Mouse (Mus musculus) left cerebral cortex, postnatal 36 days (tissue): Measurements from ENCODE around the gene Gm6882. TPM values are rescaled to one million over a fixed set of nuclear protein-coding genes. Genes with fewer than 3 reads are reported as not detected.
"Not testable (repeated sequence)": the region's sequence is repeated elsewhere in the genome, so short reads cannot be mapped to it uniquely, and the experiment has no call there.

Experiments
- DNase-seq, 2 experiments: peaks; one replicate each; pipeline ENCODE4 v3.0.0; 2021 to 2022; ENCODE audit warnings: low spot score in 2 of 2, mixed read lengths in 1 of 2
- intact Hi-C: fragments of 180-260 bp; cut with DNase I; formaldehyde crosslinking; loops from one replicate; pipeline ENCODE4 v1.15.1; 2025
- total RNA-seq, 2 experiments: library from RNA; stranded (reverse); gene quantifications; 2 replicates each; pipeline ENCODE4 v1.2.3; 2021

Gene Gm6882
- total RNA-seq = not detected

DNA sequence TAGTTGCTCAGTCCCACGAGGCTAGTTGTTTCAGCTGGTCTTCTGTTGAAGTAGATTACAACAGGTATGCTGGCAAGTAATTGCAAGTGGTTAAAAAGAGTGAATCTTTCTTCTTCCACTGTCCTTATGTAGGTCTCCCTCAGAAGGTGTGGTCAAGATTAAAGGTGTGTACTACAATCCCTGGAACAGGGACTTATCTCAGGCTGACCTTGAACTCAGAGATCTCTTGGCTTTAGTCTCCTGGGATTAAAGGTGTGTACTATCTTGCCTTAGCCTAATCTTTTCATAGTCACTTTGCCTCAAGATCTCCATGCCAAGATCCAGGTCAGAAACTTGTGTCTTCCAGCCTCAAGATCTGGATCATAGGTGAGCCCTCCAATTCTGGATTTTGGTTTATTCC, at the start of gene Gm6882:
TSS of gene Gm6882 (minus strand) at position 101 of the 400 bp plus-strand sequence.
- intact Hi-C loops, DNase-seq: not testable (repeated sequence)

Other genes with a start within 250 kb of the Gm6882 start
- not detected for gene Gm5157, start 242.3 kb downstream of the Gm6882 start, total RNA-seq
- gene Vmn1r124, start 172.1 kb downstream of the Gm6882 start, total RNA-seq = not detected
- gene Vmn1r125, start 160.6 kb downstream of the Gm6882 start, total RNA-seq = not detected
- not detected for gene Vmn1r126, start 131.3 kb downstream of the Gm6882 start, total RNA-seq
- gene Vmn1r127, start 112.9 kb downstream of the Gm6882 start, total RNA-seq = not detected
- gene Vmn1r128, start 83.4 kb downstream of the Gm6882 start, total RNA-seq = not detected
- gene Vmn1r129, start 71.5 kb downstream of the Gm6882 start, total RNA-seq = not detected
- not detected for gene Vmn1r130, start 79.0 kb upstream of the Gm6882 start, total RNA-seq
- not detected for gene Vmn1r131, start 113.3 kb upstream of the Gm6882 start, total RNA-seq
- gene Vmn1r132, start 181.3 kb upstream of the Gm6882 start, total RNA-seq = not detected